Mouse (Mus musculus): ENCODE results near the gene Btbd9.

DNA sequence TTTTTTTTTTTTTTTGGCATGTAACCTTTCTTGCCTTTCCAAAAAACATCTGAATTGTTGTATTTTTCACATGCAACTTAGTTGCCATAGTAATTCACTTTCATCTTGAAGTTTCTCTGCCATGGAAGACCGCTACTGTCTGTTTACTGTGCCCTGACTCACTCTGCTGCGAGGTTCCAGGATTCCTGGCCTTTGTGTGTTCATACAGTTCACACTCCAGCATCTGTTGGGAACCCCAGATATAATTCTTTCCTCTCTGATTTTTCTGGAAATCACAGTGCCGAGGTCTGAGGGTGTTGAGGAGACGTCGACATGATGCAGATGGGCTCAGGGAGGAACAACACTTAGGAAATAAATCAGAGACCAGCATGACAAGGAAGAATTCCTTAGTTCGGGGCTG is 283.6 kb downstream of the Btbd9 start:
- TF ChIP-seq CTCF (IDR thresholded peaks at IDR 0.05; ENCODE audit: extremely low read depth, insufficient read depth, low read length) (no peak), POLR2A (IDR thresholded peaks at IDR 0.05; ENCODE audit: extremely low read depth, insufficient read depth, low read length) (no peak)
